Mouse (Mus musculus) neural tube, embryonic 14.5 days (tissue): Measurements from ENCODE around the gene Gucy1b2. TPM values are rescaled to one million over a fixed set of nuclear protein-coding genes. Genes with fewer than 3 reads are reported as not detected.

Experiments
- ATAC-seq: fragments of 200-750 bp; cut with Nextera tagmentation; 2 replicates; pipeline ENCODE4 v1.8.0; 2017; ENCODE audit warnings: low read depth, mild to moderate bottlenecking, moderate TSS enrichment, moderate library complexity
- H3K27ac ChIP-seq: fragments of 300-500 bp; sonication (generic); 2 replicates; pipeline ENCODE4 v1.5.1; 2014; ENCODE audit warnings: low read depth, mild to moderate bottlenecking, control low read depth, low read length, moderate library complexity, mixed read lengths
- H3K27me3 ChIP-seq: fragments of 300-500 bp; sonication (generic); 2 replicates; pipeline ENCODE4 v1.6.1; 2014; ENCODE audit warnings: low read length; ENCODE audit not compliant: control insufficient read depth, insufficient read depth
- H3K36me3 ChIP-seq: fragments of 300-500 bp; sonication (generic); 2 replicates; pipeline ENCODE4 v1.6.1; 2014; ENCODE audit warnings: low read length, mixed read lengths; ENCODE audit not compliant: control insufficient read depth, insufficient read depth
- H3K4me1 ChIP-seq: fragments of 300-500 bp; sonication (generic); 2 replicates; pipeline ENCODE4 v1.6.1; 2014; ENCODE audit warnings: low read length; ENCODE audit not compliant: control insufficient read depth, insufficient read depth
- H3K4me2 ChIP-seq: fragments of 300-500 bp; sonication (generic); 2 replicates; pipeline ENCODE4 v1.6.1; 2014; ENCODE audit warnings: mild to moderate bottlenecking, low read depth, low read length, control low read depth
- H3K4me3 ChIP-seq: fragments of 300-500 bp; sonication (generic); 2 replicates; pipeline ENCODE4 v1.5.1; 2014; ENCODE audit warnings: low read depth, low read length, control low read depth, mixed read lengths
- H3K9ac ChIP-seq: fragments of 300-500 bp; sonication (generic); replicated peaks from 2 replicates; pipeline ENCODE4 v1.6.1; 2014; ENCODE audit warnings: low read depth, mild to moderate bottlenecking, control low read depth, low read length, mixed read lengths
- H3K9me3 ChIP-seq: fragments of 300-500 bp; sonication (generic); 2 replicates; pipeline ENCODE4 v1.6.1; 2016; ENCODE audit warnings: low read length; ENCODE audit not compliant: control insufficient read depth
- WGBS: fragments of 180-500 bp; shearing (Covaris S2); extraction: QIAGEN DNeasy Blood & Tissue Kit; methylation state at CpG from one replicate; pipeline ENCODE4 v1.1.7; 2014; 5-methylcytosine and 5-hydroxymethylcytosine counted together
- polyA plus RNA-seq: library from polyadenylated mRNA; unstranded; fragments of >200 nt; fragmentation: Nextera tagmentation; extraction: Ambion mirVana; gene quantifications from 2 replicates; pipeline ENCODE4 v1.2.1, GENCODE M21; 2014

Gene Gucy1b2
- polyA plus RNA-seq, 1 experiment from 2014 or later: 0.60 TPM

DNA sequence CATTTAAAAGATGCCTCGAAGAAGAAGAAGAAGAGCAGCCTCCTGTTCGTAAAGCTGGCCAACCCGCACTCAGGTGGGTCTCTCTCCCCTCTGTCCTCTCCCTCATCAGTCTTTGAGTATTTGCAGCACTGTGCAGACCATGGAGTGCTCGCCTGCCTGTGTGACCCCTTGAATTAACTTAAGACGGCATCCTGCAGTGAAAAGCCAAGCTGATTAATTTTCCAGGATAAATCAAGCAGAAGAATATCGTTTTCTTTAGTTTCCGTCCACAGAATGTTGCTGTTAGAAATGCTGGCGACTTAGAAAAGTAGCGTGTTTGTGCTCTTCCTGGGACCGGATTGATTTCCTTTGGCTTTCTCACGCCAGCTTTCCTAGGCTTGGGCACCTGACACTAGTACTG is 109.5 kb downstream of the Gucy1b2 start:
- Histone ChIP-seq H3K27ac (no peak overlapping the region), H3K9me3 (no peaks in the 10 kb centered on the region), H3K36me3 (no peaks in the 10 kb centered on the region), H3K4me2 (no peak overlapping the region), H3K9ac (no peak overlapping the region), H3K4me3 (no peak overlapping the region), H3K4me1 (no peaks in the 10 kb centered on the region), H3K27me3 (no peaks in the 10 kb centered on the region)
- no peak for ATAC-seq
- 55% methylated on average over 11 of the region's 11 CpGs for WGBS

Other genes starting within 250 kb of the Gucy1b2 start
- 26.9 and 27.8 TPM in 2 replicates for gene Rnaseh2b, start 163.7 kb downstream of the Gucy1b2 start, polyA plus RNA-seq
- gene Dleu7, start 163.2 kb downstream of the Gucy1b2 start, polyA plus RNA-seq: 16.3 and 19.6 TPM in 2 replicates
- gene Fam124a, start 99.4 kb upstream of the Gucy1b2 start, polyA plus RNA-seq: 35.4 and 52.4 TPM in 2 replicates
- gene Gm4131, start 110.6 kb upstream of the Gucy1b2 start, polyA plus RNA-seq: 0.17 and 0.40 TPM in 2 replicates
- 0.26 TPM in 1 of 2 replicates, not detected in the other for gene Serpine3, start 207.4 kb upstream of the Gucy1b2 start, polyA plus RNA-seq